Mouse (Mus musculus) urinary bladder, postnatal 4 days (tissue): Measurements from ENCODE around the gene Taar7b.

Experiments used
- DNase-seq, 2 experiments: peaks; one replicate each; pipeline ENCODE4 v3.0.0; 2021 to 2022; ENCODE audit warnings: low spot score in 2 of 2

The Taar7b gene

GRCm38 (mm10) chr10:23999639-24000038, at the start of gene Taar7b:
Gene Taar7b (plus strand): TSS chr10:23999939.
- DNase-seq, result no peak

DNA sequence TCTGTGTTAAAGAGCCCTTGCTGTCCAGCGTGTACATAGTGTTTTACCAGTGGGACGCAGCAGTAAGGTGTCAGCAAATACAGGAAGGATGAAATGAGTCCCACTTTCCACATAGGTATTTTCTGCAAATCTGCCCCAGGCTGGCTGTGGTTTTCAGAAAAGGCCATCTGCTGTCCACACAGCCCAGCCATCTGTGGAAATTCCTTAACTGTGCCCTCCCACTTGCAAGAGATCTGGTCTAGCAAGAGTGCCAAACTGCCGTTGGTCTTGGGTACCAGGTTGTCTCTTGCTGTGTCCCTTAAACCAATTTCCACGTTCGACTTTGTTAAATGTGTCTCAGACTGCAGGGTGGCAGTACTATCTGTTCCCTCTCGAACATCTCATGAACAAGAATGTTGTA, 48.0 kb upstream of the Taar7b start:
- no peak for DNase-seq

- DNase-seq, result no peak
These were observed 40.7 kb upstream of the Taar7b start for GRCm38 (mm10) chr10:23959071-23959470.

GRCm38 (mm10) chr10:23960444-23960915, 39.3 kb upstream of the Taar7b start, which contains the start of gene Taar4:
Gene Taar4 (plus strand): TSS chr10:23960494.
- DNase-seq, result no peak

- DNase-seq, result no peak
These were observed 36.3 kb upstream of the Taar7b start for GRCm38 (mm10) chr10:23963444-23963843.

DNA sequence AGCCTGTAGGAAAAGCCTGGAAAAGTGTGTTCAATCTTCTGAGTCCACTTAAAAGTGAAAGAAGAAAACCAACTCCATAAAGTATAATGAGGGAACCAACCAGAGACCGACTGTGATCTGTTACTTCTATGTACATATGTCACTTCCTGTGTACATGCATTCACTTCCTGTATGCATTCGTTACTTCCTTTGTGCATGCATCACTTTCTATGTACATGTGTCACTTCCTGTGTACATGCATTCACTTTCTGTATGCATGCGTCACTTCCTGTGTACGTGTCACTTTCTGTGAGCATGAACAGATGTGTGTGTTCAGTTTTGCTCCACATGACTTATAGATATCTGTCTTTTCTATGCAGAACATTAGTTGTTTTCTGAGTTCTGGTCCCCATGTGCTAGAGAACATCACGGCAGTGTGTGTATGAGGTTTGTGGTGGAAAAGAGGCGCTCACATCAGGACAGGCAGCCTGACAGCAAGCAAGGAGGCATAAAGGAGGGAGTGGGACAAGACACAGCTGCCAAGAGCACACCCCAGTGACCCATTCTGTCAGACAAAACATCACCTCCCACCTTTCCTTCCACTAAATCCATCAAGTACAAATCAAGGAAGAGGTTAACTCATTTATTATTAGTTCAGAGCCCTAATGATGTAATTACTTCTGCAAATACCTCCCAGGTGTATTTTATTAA, 34.7 kb upstream of the Taar7b start:
- no peak for DNase-seq

- no peak for DNase-seq
These were observed 29.0 kb upstream of the Taar7b start, which contains the start of gene Taar5 for GRCm38 (mm10) chr10:23970656-23971165. Gene Taar5 (plus strand): TSS chr10:23970706.

GRCm38 (mm10) chr10:23971256-23971655, 28.5 kb upstream of the Taar7b start:
- DNase-seq, result no peak

GRCm38 (mm10) chr10:23977958-23978357, 21.8 kb upstream of the Taar7b start:
- no peak for DNase-seq

DNA sequence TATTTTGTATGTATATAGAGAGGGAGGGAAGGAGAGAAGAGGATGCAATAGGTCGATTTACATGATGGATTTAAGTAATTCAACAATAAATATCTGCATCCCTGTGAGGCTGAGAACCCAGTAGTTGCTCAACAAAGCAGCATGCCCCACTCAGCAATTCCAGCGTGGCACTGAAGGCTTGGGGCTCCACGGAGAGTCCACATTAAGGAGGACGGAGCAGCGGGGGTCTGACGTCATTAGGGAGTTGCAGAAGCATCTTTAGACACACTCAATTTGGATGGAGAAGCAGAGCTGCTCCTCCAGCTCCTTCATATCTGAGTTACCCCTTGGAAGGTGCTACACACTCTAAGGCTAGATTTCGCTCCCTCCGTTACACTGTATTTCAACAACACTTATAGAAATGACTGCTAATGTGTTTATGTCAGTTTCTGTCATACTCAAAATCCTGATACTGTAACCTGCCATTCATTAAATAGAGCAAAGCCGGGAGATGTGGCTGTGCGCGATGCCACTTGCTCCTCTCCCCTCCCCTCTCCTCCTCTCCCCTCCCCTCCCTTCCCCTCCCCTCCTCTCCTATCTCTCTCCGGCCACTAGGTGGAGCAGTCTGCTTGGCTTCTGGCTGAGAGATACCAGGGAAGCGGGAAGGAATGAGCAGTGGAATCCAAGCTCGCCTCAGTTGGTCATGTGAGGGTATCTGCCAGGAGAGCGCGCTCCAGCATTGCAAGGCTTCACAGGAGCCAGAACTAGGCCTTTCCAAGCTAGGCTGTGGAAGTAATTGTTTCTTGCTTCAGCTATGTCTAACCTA, 20.6 kb upstream of the Taar7b start:
- DNase-seq, result peak in 1 of 2 experiments; percentile 54

DNA sequence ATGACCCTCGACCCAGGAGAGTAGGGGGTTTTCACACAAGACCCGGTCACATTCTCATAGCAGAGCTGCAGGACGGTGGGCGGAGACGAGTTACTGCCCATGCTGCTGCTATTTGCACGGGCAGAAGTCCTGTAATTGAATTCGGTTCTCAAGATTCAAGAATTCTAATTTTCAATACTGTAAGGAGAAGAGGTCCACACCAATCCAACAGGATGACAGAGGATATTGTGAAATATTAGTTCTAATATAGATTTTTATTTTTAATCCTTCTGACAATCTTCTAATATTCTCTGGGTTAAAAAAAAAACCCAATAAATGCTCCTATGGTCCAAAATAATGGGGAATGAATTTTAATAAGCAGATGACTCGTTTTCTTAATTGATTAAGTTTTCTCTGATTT, 14.2 kb upstream of the Taar7b start, which contains the start of gene Taar6:
Gene Taar6 (minus strand): TSS at position 101 of the 400 bp plus-strand sequence.
- DNase-seq, result no peak

DNA sequence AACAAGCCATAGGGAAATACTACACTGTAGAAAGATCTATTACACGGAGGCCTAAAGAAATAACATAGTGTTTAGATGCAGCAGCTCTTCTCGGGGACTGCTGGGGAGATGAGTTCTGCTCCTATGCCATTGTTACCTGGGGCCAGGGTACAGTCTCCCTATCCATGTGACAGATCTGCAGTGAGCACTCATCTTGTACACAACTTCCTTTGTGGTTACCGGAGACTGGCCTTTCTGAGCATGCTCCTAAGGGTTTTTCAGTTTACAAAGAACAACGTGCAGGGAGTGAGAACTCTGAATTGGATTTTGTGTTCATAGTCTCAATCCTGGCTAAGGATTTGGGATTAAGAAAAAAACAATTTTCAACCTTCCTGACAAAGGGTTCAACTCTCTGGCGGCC, 13.3 kb upstream of the Taar7b start:
- DNase-seq, result no peak

GRCm38 (mm10) chr10:23993381-23993780, 6.4 kb upstream of the Taar7b start, which contains the start of gene Taar7a:
Gene Taar7a (minus strand): TSS chr10:23993481.
- no peak for DNase-seq

DNA sequence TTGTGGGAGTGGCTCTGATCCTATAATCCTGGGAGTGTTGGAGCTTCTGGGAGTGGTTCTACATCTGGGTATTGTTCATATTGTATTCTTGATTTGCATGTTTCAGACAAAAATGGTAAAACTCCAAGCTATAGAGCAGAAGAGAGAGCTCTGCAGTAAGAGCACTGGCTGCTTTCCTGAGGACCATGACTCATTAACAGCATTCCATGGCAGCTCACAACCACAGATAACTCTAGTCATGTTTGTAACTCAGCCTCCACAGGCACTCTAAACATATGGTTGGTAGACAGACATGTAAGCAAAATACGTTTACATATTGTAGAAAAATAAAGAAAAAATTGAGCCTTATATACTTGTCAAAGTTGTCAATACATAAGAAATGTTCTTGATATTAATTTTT, 6.7 kb downstream of the Taar7b start:
- DNase-seq, result no peak

- DNase-seq, result no peak
These were observed 7.3 kb downstream of the Taar7b start for GRCm38 (mm10) chr10:24007034-24007433.

- no peak for DNase-seq
These were observed 8.4 kb downstream of the Taar7b start for GRCm38 (mm10) chr10:24008143-24008542.

DNA sequence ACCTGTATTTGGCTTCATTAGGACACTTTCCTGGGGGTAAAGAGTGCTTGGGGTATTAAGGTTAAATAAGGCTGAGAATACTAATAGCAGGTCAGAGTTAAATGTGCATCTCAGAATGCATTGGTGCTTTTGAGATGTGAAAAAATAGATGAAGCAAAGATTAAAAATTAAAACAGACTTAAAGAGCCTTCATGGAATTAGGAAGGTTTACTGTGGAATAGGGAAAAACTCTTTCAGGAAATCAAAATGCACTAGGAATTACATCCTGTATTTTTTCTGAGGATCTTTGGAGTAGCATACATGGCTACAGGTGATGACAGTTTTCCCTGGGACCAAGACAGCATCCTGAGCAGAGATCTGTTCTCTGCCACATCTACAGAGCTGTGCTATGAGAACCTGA, 27.2 kb downstream of the Taar7b start, which contains the start of gene Taar7d:
Gene Taar7d (plus strand): TSS at position 301 of the 400 bp plus-strand sequence.
- DNase-seq, result no peak

DNA sequence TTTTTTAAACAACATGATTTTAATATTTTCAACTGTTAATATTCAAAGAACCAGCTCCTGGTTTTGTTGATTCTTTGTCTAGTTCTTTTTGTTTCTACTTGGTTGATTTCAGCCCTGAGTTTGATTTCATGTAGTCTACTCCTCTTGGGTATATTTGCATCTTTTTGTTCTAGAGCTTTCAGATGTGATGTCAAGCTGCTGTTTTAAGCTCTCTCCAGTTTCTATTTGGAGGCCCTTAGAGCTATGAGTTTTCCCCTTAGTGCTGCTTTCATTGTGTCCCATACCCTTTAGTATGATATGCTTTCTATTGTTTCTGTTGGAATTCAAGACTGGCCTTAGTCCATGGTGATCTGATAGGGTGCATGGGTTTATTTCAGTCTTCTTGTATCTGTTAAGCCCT, 31.6 kb downstream of the Taar7b start:
- DNase-seq, result no peak

DNA sequence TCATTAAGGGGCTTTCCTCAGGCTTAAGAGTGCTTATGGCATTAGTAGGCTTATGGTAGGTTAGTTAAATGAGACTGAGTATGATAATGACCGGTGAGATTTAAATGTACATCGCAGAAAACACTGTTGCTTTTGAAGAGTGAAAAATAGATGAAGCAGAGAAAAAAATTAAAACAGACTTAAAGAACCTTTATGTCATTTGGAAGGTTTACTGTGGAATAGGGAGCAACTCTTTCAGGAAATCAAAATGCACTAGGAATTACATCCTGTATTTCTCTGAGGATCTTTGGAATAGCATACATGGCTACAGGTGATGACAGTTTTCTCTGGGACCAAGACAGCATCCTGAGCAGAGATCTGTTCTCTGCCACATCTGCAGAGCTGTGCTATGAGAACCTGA, 37.6 kb downstream of the Taar7b start, which contains the start of gene Taar7e:
Gene Taar7e (plus strand): TSS at position 301 of the 400 bp plus-strand sequence.
- DNase-seq, result no peak

DNA sequence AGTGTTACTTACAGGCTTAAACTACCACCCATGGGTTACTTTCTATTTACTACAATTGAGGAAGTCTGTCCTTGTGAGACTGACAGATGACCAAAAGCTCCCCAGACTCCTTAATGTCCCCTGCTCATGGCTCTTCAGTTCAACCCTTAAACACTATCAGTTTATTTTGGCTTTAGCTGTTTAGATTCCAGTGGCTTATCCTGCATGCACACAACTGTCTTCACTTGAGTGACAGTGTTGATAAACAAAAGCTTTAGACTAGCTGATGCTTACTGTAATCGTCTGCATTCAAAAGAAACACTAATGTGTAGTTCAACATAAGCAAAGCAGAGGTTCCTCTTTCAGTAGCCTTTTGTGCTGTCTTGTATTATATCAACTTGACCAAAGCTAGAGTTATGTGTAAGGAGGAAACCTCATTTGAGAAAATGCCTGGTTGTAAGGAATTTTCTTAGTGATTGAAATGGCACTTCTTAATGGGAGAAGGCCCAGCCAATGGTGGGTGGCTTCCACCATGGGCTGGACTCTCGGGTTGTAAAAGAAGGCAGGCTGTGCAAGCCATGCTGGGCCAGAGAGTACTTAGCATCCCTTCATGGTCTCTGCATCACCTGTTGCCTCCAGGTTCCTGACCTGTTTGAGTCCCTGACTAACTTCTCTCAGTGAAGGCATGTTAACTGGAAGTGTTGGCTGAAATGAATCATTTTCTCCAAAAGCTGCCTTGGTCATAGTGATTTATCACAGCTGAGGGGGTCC, 40.6 kb downstream of the Taar7b start:
- DNase-seq, result no peak

- no peak for DNase-seq
These were observed 49.5 kb downstream of the Taar7b start, which contains the start of gene Taar7f for GRCm38 (mm10) chr10:24049210-24049609. Gene Taar7f (plus strand): TSS chr10:24049510.
